Mouse (Mus musculus) G1E (cell line): ENCODE results near the gene Dcx.

ENCODE experiments used
- CTCF ChIP-seq: IDR thresholded peaks from 2 replicates; pipeline ENCODE4 v1.5.1; 2012; ENCODE audit warnings: low read depth, low read length, inconsistent platforms, mixed read lengths
- TAL1 ChIP-seq: conservative IDR thresholded peaks from 2 replicates; pipeline ENCODE4 v1.6.1; 2012; ENCODE audit warnings: low read depth, low read length, inconsistent platforms, mixed read lengths

- TF ChIP-seq CTCF (no peak), TAL1 (no peak)
Measured at GRCm38 (mm10) chrX:143815948-143816347, 117.2 kb downstream of the Dcx start.
